Mouse (Mus musculus): ENCODE results near the gene Arvcf. TPM values are rescaled to one million over a fixed set of nuclear protein-coding genes. Genes with fewer than 3 reads are reported as not detected.

The Arvcf gene
- total and polyA plus RNA-seq, 2 experiments, result 14.1 to 18.4 TPM

- Histone ChIP-seq H3K4me1 (ENCODE audit: control insufficient read depth, insufficient read depth, low read length) (no peaks in the 10 kb centered on the region), H3K27ac (replicated peaks; ENCODE audit: insufficient read depth, low read depth, low read length) (no peak overlapping the region), H3K27me3 (ENCODE audit: control insufficient read depth, insufficient read depth, low read length) (no peaks in the 10 kb centered on the region), H3K79me2 (ENCODE audit: control insufficient read depth, insufficient read depth, low read length) (no peaks in the 10 kb centered on the region), H3K4me3 (ENCODE audit: insufficient read depth, low read depth, low read length) (no peak overlapping the region), H3K36me3 (ENCODE audit: control insufficient read depth, insufficient read depth, low read length) (peaks cover 12% of the 10 kb centered on the region), H3K9ac (ENCODE audit: low read depth, low read length) (no peak overlapping the region)
- TF ChIP-seq CTCF (IDR thresholded peaks at IDR 0.05; ENCODE audit: low read depth, low read length) (peak; percentile 100), POLR2A (IDR thresholded peaks at IDR 0.05; ENCODE audit: extremely low read depth, insufficient read depth, low read length) (no peak)
- peak; percentile 57 for DNase-seq (ENCODE audit: extremely low read depth, low read depth, low spot score)
- WGBS, result 22% methylated on average over 8 of the region's 8 CpGs
These were observed 95.4 kb downstream of the Arvcf start for GRCm38 (mm10) chr16:18443385-18443841.

GRCm38 (mm10) chr16:18447243-18447642, 99.3 kb downstream of the Arvcf start:
- TF ChIP-seq POLR2A (IDR thresholded peaks at IDR 0.05; ENCODE audit: extremely low read depth, insufficient read depth, low read length) (no peak), CTCF (IDR thresholded peaks at IDR 0.05; ENCODE audit: low read depth, low read length) (no peak)
- Histone ChIP-seq H3K27ac (replicated peaks; ENCODE audit: insufficient read depth, low read depth, low read length) (no peak overlapping the region), H3K4me3 (ENCODE audit: insufficient read depth, low read depth, low read length) (no peak overlapping the region), H3K27me3 (ENCODE audit: control insufficient read depth, insufficient read depth, low read length) (no peaks in the 10 kb centered on the region), H3K9ac (ENCODE audit: low read depth, low read length) (no peak overlapping the region), H3K4me1 (ENCODE audit: control insufficient read depth, insufficient read depth, low read length) (no peaks in the 10 kb centered on the region), H3K36me3 (ENCODE audit: control insufficient read depth, insufficient read depth, low read length) (peaks cover 9% of the 10 kb centered on the region), H3K79me2 (ENCODE audit: control insufficient read depth, insufficient read depth, low read length) (no peaks in the 10 kb centered on the region)
- DNase-seq (ENCODE audit: extremely low read depth, low read depth, low spot score), result no peak

- TF ChIP-seq CTCF (IDR thresholded peaks at IDR 0.05; ENCODE audit: low read depth, low read length) (no peak), POLR2A (IDR thresholded peaks at IDR 0.05; ENCODE audit: extremely low read depth, insufficient read depth, low read length) (no peak)
- no peaks in the 10 kb centered on the region for H3K27me3 ChIP-seq (ENCODE audit: control insufficient read depth, insufficient read depth, low read length)
- 93% methylated on average over 6 of the region's 6 CpGs for WGBS
- no peaks in the 10 kb centered on the region for H3K4me1 ChIP-seq (ENCODE audit: control insufficient read depth, insufficient read depth, low read length)
- H3K9ac ChIP-seq (ENCODE audit: low read depth, low read length), result no peak overlapping the region
- no peak overlapping the region for H3K4me3 ChIP-seq (ENCODE audit: insufficient read depth, low read depth, low read length)
- no peaks in the 10 kb centered on the region for H3K79me2 ChIP-seq (ENCODE audit: control insufficient read depth, insufficient read depth, low read length)
- no peak for DNase-seq (ENCODE audit: extremely low read depth, low read depth, low spot score)
- H3K36me3 ChIP-seq (ENCODE audit: control insufficient read depth, insufficient read depth, low read length), result peaks cover 9% of the 10 kb centered on the region
- no peak overlapping the region for H3K27ac ChIP-seq (replicated peaks; ENCODE audit: insufficient read depth, low read depth, low read length)
These were observed 100.1 kb downstream of the Arvcf start for GRCm38 (mm10) chr16:18448104-18448503.

DNA sequence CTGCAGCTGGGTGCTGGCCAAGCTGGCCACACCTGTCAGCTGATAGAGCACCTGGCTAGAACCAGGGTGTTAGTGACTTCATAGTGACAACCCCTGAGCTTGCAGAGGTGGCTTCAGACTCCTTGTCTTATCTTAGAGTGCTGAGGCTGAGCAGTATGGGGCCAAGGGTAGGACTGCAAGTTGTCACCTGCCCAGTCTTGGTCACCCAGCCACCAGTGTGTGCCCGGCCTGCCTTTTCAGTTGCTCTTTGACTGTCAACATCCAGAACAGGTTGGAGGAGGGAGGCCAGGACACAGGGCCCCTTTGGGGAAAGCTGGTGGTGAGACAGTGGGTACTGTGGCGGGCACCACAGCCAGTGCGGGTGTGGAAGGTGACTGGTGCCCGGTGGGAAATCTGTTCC, 101.0 kb downstream of the Arvcf start:
- Histone ChIP-seq H3K27ac (replicated peaks; ENCODE audit: insufficient read depth, low read depth, low read length) (no peak overlapping the region), H3K27me3 (ENCODE audit: control insufficient read depth, insufficient read depth, low read length) (no peaks in the 10 kb centered on the region), H3K4me3 (ENCODE audit: insufficient read depth, low read depth, low read length) (no peak overlapping the region), H3K4me1 (ENCODE audit: control insufficient read depth, insufficient read depth, low read length) (no peaks in the 10 kb centered on the region), H3K9ac (ENCODE audit: low read depth, low read length) (no peak overlapping the region), H3K36me3 (ENCODE audit: control insufficient read depth, insufficient read depth, low read length) (peaks cover 11% of the 10 kb centered on the region), H3K79me2 (ENCODE audit: control insufficient read depth, insufficient read depth, low read length) (no peaks in the 10 kb centered on the region)
- no peak for TF ChIP-seq POLR2A (IDR thresholded peaks at IDR 0.05; ENCODE audit: extremely low read depth, insufficient read depth, low read length)
- TF ChIP-seq CTCF (IDR thresholded peaks at IDR 0.05; ENCODE audit: low read depth, low read length), result no peak
- DNase-seq (ENCODE audit: extremely low read depth, low read depth, low spot score), result no peak
- 95% methylated on average over 4 of the region's 4 CpGs for WGBS

DNA sequence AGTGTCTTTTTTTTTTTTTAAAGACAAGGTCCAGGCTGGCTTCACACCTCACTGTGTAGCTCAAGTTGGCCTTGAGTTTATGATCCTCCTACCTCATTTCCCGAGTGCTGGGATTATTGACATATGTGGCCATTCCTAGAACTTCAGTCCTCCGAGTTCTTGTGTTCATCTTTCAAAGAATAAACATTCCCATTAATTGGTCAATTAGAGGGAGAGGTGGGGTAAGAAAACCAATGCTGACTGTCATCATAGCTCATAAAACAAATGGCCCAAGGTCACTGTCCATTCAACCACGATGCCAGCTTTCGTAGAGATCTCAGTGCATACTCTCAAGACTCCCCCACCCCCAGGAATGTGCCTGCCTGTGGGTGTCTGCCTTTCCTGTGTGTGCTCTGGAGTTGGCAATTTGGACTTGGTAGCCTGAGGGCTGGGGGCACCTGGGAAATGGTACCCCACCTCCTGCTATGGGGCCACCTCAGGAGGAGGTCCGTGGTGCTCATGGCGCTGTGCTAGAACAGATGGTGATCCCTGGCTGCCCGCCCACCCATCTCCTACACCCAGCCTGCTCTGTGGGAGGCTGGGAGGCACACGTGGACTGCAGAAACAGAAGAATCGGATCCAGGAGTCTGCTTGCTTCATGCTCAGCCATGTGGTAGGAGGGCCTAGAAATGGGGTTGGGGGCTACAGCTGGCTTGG, 103.7 kb downstream of the Arvcf start:
- DNase-seq (ENCODE audit: extremely low read depth, low read depth, low spot score), result no peak
- TF ChIP-seq CTCF (IDR thresholded peaks at IDR 0.05; ENCODE audit: low read depth, low read length) (no peak), POLR2A (IDR thresholded peaks at IDR 0.05; ENCODE audit: extremely low read depth, insufficient read depth, low read length) (no peak)
- H3K27me3 ChIP-seq (ENCODE audit: control insufficient read depth, insufficient read depth, low read length), result no peaks in the 10 kb centered on the region
- peaks cover 6% of the 10 kb centered on the region for H3K36me3 ChIP-seq (ENCODE audit: control insufficient read depth, insufficient read depth, low read length)
- no peak overlapping the region for H3K9ac ChIP-seq (ENCODE audit: low read depth, low read length)
- no peak overlapping the region for H3K4me3 ChIP-seq (ENCODE audit: insufficient read depth, low read depth, low read length)
- no peak overlapping the region for H3K27ac ChIP-seq (replicated peaks; ENCODE audit: insufficient read depth, low read depth, low read length)
- H3K79me2 ChIP-seq (ENCODE audit: control insufficient read depth, insufficient read depth, low read length), result no peaks in the 10 kb centered on the region
- 73% methylated on average over 9 of the region's 9 CpGs for WGBS
- H3K4me1 ChIP-seq (ENCODE audit: control insufficient read depth, insufficient read depth, low read length), result no peaks in the 10 kb centered on the region

DNA sequence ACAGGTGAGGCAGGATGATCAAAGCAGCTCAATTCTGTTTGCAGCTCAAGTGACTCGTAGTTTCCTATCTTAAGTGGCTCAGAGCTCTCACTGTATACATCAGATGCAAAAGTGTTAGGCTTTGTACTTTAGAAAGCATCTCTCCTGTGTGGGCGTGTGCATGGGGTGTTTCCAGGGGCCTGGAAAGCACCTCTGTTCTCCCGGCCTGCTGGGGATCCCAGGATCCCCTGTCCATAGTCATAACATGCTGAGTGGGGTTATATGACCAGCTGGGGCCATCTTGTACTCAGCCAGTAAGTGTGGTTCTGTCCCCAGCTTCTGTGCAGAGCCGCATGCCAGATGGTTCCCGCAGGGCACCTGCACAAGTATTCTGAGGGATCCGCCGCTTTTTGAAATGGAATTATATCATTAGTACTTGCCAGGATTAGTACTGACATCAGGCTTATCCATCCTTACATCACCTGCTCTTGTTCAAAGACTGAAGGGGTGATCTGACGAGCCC, 104.4 kb downstream of the Arvcf start:
- WGBS, result 92% methylated on average over 8 of the region's 8 CpGs

More for the DNA sequence above, 104.4 kb downstream of the Arvcf start:
- Histone ChIP-seq H3K79me2 (ENCODE audit: control insufficient read depth, insufficient read depth, low read length) (no peaks in the 10 kb centered on the region), H3K9ac (ENCODE audit: low read depth, low read length) (no peak overlapping the region), H3K4me1 (ENCODE audit: control insufficient read depth, insufficient read depth, low read length) (no peaks in the 10 kb centered on the region), H3K4me3 (ENCODE audit: insufficient read depth, low read depth, low read length) (no peak overlapping the region), H3K27me3 (ENCODE audit: control insufficient read depth, insufficient read depth, low read length) (no peaks in the 10 kb centered on the region), H3K36me3 (ENCODE audit: control insufficient read depth, insufficient read depth, low read length) (peaks cover 12% of the 10 kb centered on the region), H3K27ac (replicated peaks; ENCODE audit: insufficient read depth, low read depth, low read length) (no peak overlapping the region)
- DNase-seq (ENCODE audit: extremely low read depth, low read depth, low spot score), result no peak
- TF ChIP-seq POLR2A (IDR thresholded peaks at IDR 0.05; ENCODE audit: extremely low read depth, insufficient read depth, low read length) (no peak), CTCF (IDR thresholded peaks at IDR 0.05; ENCODE audit: low read depth, low read length) (no peak)
